Mouse (Mus musculus): ENCODE data around the gene Txnrd3.

DNA sequence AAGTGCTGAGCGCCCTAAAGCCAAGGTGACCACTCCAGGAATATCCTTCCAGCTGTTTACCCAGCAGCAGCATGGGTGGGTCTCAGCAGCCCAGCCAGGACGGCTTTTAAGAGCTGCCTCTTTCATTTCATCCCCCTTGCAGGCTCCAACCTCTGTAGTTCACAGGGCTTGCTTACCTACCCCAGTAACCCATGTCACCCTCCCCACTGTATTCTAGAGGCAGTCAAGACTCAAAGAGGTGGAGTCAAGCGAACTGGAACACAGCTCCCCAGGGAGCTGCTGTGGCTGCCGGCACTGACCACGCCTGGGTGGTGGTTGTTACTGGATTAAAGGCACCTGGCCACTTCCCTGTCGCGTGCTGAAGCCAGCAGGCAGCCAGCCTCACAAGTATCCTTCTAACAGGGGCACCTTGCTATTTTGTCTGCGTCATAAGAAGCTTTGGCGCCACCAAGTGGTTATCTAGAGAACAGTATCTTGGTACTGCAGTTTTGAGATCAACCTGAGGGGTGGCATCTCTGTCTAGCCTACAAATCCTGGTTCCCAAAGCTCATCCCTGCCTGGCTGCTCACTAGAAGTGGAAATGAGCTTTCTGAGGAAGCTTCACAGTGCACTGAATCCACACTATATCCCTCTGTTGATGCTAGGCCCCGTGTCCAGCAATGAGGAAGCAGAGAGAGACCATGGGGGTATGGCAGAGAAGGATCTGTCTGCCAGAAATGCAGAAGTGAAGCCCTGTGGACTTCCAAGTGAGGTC, 11.8 kb upstream of the Txnrd3 start:
- peak; percentile 91 for TF ChIP-seq CTCF (IDR thresholded peaks at IDR 0.05; ENCODE audit: low read depth)
- no peak for TF ChIP-seq EP300 (optimal IDR thresholded peaks at IDR 0.05)

All from stomach, postnatal 0 days (tissue).